Mouse (Mus musculus) midbrain, embryonic 16.5 days (tissue): ENCODE data around the gene Olfr803. TPM values are rescaled to one million over a fixed set of nuclear protein-coding genes. Genes with fewer than 3 reads are reported as not detected.

Source experiments
- microRNA-seq: library from miRNA; unstranded; fragments of <30 nt; microRNA quantifications from one replicate; pipeline ENCODE4, GENCODE M21; 2017
- polyA plus RNA-seq: library from polyadenylated mRNA; unstranded; fragments of >200 nt; fragmentation: Nextera tagmentation; extraction: Ambion mirVana; gene quantifications from 2 replicates; pipeline ENCODE4 v1.2.1, GENCODE M21; 2015

The Olfr803 gene
- polyA plus RNA-seq, 1 experiment from 2014 or later = not detected

Small RNAs within 50 kb of the gene (microRNA-seq; reads per million reads assigned to microRNA genes)
- gene Gm24485 = not detected

Other genes starting within 250 kb of the Olfr803 start
- gene Olfr787, start 232.4 kb downstream of the Olfr803 start, polyA plus RNA-seq = not detected in 2 replicates
- not detected in 2 replicates for gene Olfr788, start 223.3 kb downstream of the Olfr803 start, polyA plus RNA-seq
- not detected in 2 replicates for gene Olfr789, start 209.5 kb downstream of the Olfr803 start, polyA plus RNA-seq
- not detected in 2 replicates for gene Olfr790, start 195.8 kb downstream of the Olfr803 start, polyA plus RNA-seq
- gene Olfr791, start 172.5 kb downstream of the Olfr803 start, polyA plus RNA-seq = not detected in 2 replicates
- gene Olfr792, start 155.1 kb downstream of the Olfr803 start, polyA plus RNA-seq = not detected in 2 replicates
- gene Olfr794, start 126.6 kb downstream of the Olfr803 start, polyA plus RNA-seq = not detected in 2 replicates
- gene Olfr796, start 81.7 kb downstream of the Olfr803 start, polyA plus RNA-seq = not detected in 2 replicates
- not detected in 2 replicates for gene Olfr798, start 66.4 kb downstream of the Olfr803 start, polyA plus RNA-seq
- not detected in 2 replicates for gene Olfr799, start 56.8 kb downstream of the Olfr803 start, polyA plus RNA-seq
- not detected in 2 replicates for gene Olfr800, start 36.6 kb downstream of the Olfr803 start, polyA plus RNA-seq
- gene Olfr801, start 20.4 kb downstream of the Olfr803 start, polyA plus RNA-seq = not detected in 2 replicates
- 0.05 TPM in 1 of 2 replicates, not detected in the other for gene Olfr802, start 6.1 kb downstream of the Olfr803 start, polyA plus RNA-seq
- gene Olfr804, start 8.9 kb upstream of the Olfr803 start, polyA plus RNA-seq = not detected in 2 replicates
- not detected in 2 replicates for gene Olfr805, start 35.1 kb upstream of the Olfr803 start, polyA plus RNA-seq
- gene Olfr806, start 47.6 kb upstream of the Olfr803 start, polyA plus RNA-seq = not detected in 2 replicates
- not detected in 2 replicates for gene Olfr807, start 63.5 kb upstream of the Olfr803 start, polyA plus RNA-seq
- not detected in 2 replicates for gene Olfr808, start 71.2 kb upstream of the Olfr803 start, polyA plus RNA-seq
- not detected in 2 replicates for gene Olfr809, start 80.4 kb upstream of the Olfr803 start, polyA plus RNA-seq
- not detected in 2 replicates for gene Olfr810, start 100.6 kb upstream of the Olfr803 start, polyA plus RNA-seq
- not detected in 2 replicates for gene Olfr811, start 110.1 kb upstream of the Olfr803 start, polyA plus RNA-seq
- gene Olfr812, start 151.8 kb upstream of the Olfr803 start, polyA plus RNA-seq = not detected in 2 replicates
- gene Olfr813, start 161.1 kb upstream of the Olfr803 start, polyA plus RNA-seq = not detected in 2 replicates
- gene Olfr814, start 185.6 kb upstream of the Olfr803 start, polyA plus RNA-seq = not detected in 2 replicates
- not detected in 2 replicates for gene Olfr815, start 211.6 kb upstream of the Olfr803 start, polyA plus RNA-seq
- gene Olfr816, start 221.3 kb upstream of the Olfr803 start, polyA plus RNA-seq = not detected in 2 replicates